Mouse (Mus musculus): ENCODE data around the gene Kbtbd3.
A peak's percentile ranks its signal among the peaks of the same experiment; 100 is the strongest.

The Kbtbd3 gene

GRCm38 (mm10) chr9:4309351-4310085 is at the start of gene Kbtbd3, which contains the start of gene Aasdhppt:
Gene Kbtbd3, plus strand, starts transcription at chr9:4309833.
Gene Aasdhppt, minus strand, starts transcription at chr9:4309471.
- peak; percentile 100 for DNase-seq

DNA sequence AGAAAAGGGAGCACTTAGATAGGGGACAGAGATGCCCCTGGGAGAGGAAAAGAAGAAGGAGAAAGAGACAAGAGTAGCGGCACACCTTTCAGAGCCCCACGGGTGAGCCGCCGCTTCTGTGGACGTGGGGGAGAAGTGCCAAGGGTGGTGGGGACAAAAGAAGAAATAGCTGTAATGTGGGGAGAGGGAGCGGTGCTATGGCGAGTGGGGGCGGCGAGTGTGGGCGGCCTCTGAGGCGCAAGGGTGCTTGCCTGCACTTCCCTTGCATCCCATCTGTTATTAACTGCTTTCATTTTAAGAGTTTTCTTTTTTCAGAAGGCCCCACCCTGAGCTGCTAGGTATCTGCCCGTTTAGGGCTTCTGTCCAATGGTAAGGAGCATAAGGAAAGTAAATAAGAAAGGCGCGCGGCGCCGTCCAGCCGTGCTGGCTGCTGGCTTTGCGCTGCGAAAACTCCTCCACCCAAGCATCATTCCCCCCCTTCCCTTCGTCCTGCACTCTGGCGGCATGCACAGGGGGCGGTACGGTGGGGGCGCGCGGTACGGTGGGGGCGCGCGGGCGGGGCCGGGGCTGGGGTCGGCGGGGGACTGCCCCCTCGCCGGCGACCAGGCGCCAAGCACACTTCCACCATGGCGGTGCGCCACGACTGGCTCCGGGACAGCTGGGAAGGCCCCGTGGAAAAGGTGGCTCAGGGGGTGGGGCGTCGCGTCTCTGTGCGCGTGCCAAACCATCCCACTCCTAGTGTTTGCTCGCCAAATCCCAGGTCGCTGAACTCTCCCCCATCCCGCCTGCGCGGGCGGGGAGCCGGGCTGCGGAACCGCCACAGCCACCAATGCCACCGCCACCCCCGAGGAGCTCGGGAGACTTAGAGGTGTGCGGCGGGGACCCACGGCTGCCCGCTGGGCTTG is 49.5 kb upstream of the Kbtbd3 start:
- peak; percentile 30 for DNase-seq

DNA sequence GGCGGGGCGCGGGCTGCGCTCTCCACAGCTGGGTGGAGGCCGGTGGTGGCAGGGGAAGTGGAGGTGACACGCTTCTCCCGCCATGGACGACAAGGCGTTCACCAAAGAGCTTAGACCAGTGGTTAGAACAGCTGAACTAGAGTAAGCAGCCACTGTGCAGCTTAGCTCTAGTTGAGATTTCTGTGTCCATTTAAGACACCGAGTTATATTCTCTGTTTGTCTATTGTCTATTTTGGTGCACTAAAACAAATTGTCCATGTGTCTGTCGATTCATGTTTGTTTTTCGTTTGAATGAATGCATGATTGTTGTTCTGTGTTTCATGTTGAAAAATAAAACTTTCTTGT is 48.9 kb upstream of the Kbtbd3 start:
- no peak for DNase-seq

DNA sequence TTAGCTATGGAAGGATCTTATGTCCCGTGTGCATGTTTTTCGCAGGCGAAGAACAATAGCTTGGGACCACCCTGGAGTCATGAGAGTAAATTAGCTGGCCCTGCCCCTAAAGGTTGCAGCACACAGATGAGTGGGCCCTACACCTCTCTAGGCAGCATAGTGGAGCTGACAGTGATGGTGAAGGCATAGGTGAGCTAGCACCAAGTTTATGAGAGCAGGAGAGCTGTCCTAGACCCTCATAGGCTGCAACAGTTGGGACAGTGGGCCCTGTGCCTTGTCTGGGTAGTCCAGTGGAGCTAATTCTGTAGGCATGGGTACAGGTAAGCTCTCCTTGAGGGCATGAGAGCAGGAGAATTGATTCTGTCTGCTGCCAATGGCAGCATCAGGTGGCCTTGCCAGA is 42.8 kb upstream of the Kbtbd3 start:
- no peak for DNase-seq

DNA sequence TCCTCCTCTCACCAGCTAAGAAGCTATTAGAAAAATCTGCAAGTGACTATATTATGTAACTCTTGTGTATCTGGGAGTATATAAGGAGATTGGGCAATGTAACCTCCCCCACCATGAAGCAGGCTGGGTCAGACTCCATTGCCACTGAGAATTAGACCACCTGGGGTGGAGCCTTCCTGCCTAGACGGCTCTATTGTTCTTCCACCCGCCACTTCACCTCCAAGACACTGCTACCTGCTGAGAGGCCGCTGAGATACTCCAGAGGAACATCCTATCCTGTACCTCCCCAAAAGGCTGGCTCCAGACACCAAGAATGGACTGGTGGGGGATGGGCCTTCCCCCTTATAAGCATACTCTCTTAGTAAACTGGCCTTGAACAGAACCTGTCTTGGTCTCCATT is 25.8 kb upstream of the Kbtbd3 start:
- no peak for DNase-seq

DNA sequence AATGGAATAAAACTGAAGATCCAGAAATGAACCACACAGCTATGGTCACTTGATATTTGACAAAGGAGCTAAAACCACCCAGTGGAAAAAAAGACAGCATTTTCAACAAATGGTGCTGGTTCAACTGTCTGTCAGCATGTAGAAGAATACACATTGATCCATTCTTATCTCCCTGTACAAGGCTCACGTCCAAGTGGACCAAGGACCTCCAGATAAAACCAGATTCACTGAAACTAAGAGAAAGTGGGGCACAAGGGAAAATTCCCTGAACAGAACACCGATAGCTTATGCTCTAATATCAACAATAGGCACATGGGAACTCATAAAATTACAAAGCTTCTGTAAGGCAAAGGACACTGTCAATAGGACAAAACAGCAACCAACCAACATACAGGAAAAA is 9.2 kb upstream of the Kbtbd3 start:
- DNase-seq: no peak

DNA sequence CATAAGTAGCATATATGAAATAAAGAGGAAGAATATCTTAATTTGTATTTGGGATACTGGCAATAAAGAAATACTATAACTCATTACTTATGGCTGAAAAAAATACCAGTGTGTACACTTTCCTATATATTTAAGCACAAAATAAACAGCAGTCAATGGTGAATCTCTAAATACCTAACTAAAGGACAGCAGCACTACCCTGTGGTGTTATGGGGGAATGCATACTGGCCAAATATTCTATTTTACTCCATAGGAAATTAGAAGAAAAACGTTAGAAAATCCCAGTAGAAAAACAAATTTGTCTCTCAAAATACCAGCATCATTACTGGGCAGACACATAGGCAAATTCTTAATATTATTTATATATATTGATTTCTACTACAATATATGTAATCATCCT is 4.8 kb upstream of the Kbtbd3 start:
- DNase-seq: no peak

GRCm38 (mm10) chr9:4308628-4309350 is 844 bp upstream of the Kbtbd3 start:
- no peak for DNase-seq

GRCm38 (mm10) chr9:4310706-4311105 is 1.1 kb downstream of the Kbtbd3 start:
- DNase-seq: no peak

GRCm38 (mm10) chr9:4311162-4311561 is 1.5 kb downstream of the Kbtbd3 start:
- DNase-seq: no peak

- DNase-seq: no peak
Measured at GRCm38 (mm10) chr9:4313946-4314345, 4.3 kb downstream of the Kbtbd3 start.

DNA sequence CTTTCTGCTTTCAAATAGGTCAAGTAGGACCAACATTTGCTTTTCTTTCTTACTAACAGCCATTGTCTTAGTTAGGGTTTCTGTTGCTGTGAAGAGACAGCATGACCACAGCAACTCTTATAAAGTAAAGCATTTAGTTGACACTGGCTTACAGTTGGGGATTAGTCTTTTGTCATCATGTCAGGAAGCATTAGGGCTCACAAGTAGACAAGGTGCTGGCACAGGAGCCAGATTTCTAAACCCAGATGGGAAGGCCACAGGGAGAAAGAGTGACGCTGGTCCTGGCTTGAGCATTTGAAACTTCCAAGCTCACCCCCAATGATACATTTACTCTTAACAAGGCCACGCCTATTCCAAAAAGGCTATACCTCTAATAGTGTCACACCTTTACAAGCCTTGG is 6.1 kb downstream of the Kbtbd3 start:
- DNase-seq: no peak

- no peak for DNase-seq
Measured at GRCm38 (mm10) chr9:4318939-4319721, 9.5 kb downstream of the Kbtbd3 start.

GRCm38 (mm10) chr9:4353163-4353562 is 43.5 kb downstream of the Kbtbd3 start:
- DNase-seq: no peak

DNA sequence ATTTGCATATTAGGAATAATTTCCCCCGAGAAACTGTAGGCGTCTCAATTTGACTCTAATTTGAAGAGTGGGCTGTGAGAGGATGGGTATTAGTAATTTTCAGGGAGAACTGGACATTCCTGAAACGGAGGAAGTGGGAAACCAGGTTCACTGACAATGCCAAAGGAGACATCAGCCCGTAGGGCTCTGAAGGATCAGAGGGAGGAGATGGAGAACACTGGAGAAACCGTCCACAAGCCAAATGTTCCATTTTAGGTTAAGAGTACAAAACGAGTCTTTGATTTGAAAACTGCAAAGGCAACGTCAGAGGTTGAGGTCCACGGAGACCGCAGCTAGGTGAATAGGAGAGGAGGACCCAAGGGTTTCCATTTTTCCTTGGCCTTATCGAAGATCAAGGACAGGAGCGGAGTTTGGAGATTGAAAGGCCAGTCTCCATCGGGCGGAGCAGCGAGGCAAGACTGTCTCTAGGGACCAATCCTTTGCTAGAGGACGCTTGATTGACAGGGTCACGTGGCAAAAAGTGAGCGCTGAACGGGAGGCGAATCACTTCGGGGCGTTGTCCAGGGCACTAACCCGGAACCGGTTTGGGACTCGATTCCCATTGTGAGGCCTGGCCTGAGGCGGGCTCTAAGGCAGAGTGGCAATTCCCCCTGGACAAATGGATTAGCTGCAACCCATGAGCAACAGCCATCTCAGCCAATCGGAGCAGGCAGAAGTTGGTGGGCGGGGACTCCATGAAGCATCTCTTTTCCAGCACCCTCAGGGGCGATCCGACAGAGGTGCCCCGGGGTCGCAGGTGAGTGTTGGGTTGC is 66.4 kb downstream of the Kbtbd3 start, which contains the start of gene Msantd4:
TSS of gene Msantd4 (plus strand) at position 735 of the 812 bp plus-strand sequence.
- peak; percentile 100 for DNase-seq

- no peak for DNase-seq
Measured at GRCm38 (mm10) chr9:4376640-4377120, 67.0 kb downstream of the Kbtbd3 start.
